Mouse (Mus musculus) liver, postnatal 0 days (tissue): ENCODE data around the gene Fam102b. TPM values are rescaled to one million over a fixed set of nuclear protein-coding genes. Genes with fewer than 3 reads are reported as not detected.

Source experiments
- ATAC-seq: fragments of 200-750 bp; cut with Nextera tagmentation; 2 replicates; pipeline ENCODE4 v1.8.0; 2017; ENCODE audit warnings: mild to moderate bottlenecking, moderate library complexity
- DNase-seq: peaks from one replicate; pipeline ENCODE4 v3.0.0-alpha.2; 2016
- H3K27ac ChIP-seq: fragments of 300-500 bp; sonication (generic); 2 replicates; pipeline ENCODE4 v1.5.1; 2014; ENCODE audit warnings: antibody characterized with exemption, moderate library complexity, mild to moderate bottlenecking, low read depth
- H3K27me3 ChIP-seq: fragments of 300-500 bp; sonication (generic); 2 replicates; pipeline ENCODE4 v1.6.1; 2014; ENCODE audit warnings: low read length, control low read depth, mixed read lengths; ENCODE audit not compliant: insufficient read depth
- H3K36me3 ChIP-seq: fragments of 300-500 bp; sonication (generic); replicated peaks from 2 replicates; pipeline ENCODE4 v1.6.1; 2014; ENCODE audit warnings: mild to moderate bottlenecking, control low read depth, low read length, moderate library complexity, mixed read lengths; ENCODE audit not compliant: insufficient read depth
- H3K4me1 ChIP-seq: fragments of 300-500 bp; sonication (generic); 2 replicates; pipeline ENCODE4 v1.6.1; 2014; ENCODE audit warnings: antibody characterized with exemption, mild to moderate bottlenecking, control low read depth; ENCODE audit not compliant: insufficient read depth
- H3K4me2 ChIP-seq: fragments of 300-500 bp; sonication (generic); 2 replicates; pipeline ENCODE4 v1.6.1; 2014; ENCODE audit warnings: low read depth, mild to moderate bottlenecking, low read length, moderate library complexity, mixed read lengths
- H3K4me3 ChIP-seq: fragments of 300-500 bp; sonication (generic); 2 replicates; pipeline ENCODE4 v1.5.1; 2014; ENCODE audit warnings: low read depth, low read length
- H3K9ac ChIP-seq: fragments of 300-500 bp; sonication (generic); replicated peaks from 2 replicates; pipeline ENCODE4 v1.6.1; 2014; ENCODE audit warnings: mild to moderate bottlenecking, moderate library complexity
- H3K9me3 ChIP-seq: fragments of 300-500 bp; sonication (generic); 2 replicates; pipeline ENCODE4 v1.6.1; 2016; ENCODE audit warnings: mild to moderate bottlenecking, control low read depth, low read length, mixed read lengths
- CTCF ChIP-seq: sonication (generic); IDR thresholded peaks from 2 replicates; pipeline ENCODE4 v1.5.1; 2016; ENCODE audit warnings: antibody characterized with exemption, low read depth
- EP300 ChIP-seq: IDR thresholded peaks from 2 replicates; pipeline ENCODE4 v1.6.1; 2016; ENCODE audit warnings: antibody characterized with exemption, low read depth, mild to moderate bottlenecking
- WGBS: fragments of 180-500 bp; shearing (Covaris S2); extraction: QIAGEN DNeasy Blood & Tissue Kit; methylation state at CpG from one replicate; pipeline ENCODE4 v1.1.7; 2014; ENCODE audit not compliant: insufficient replicate concordance; 5-methylcytosine and 5-hydroxymethylcytosine counted together
- polyA plus RNA-seq: library from polyadenylated mRNA; unstranded; fragments of >200 nt; fragmentation: Nextera tagmentation; extraction: Ambion mirVana; gene quantifications from 2 replicates; pipeline ENCODE4 v1.2.1, GENCODE M21; 2015

The Fam102b gene
- 1.9 and 2.2 TPM in 2 replicates for polyA plus RNA-seq

- Histone ChIP-seq H3K4me2 (peak within 1 kb of the TSS; percentile 97), H3K4me1 (peaks cover 12% of the 10 kb centered on the region), H3K27ac (peak within 1 kb of the TSS; percentile 66), H3K9me3 (no peaks in the 10 kb centered on the region), H3K9ac (peak within 1 kb of the TSS; percentile 73), H3K4me3 (peak within 1 kb of the TSS; percentile 61), H3K36me3 (no peaks in the 10 kb centered on the region), H3K27me3 (no peaks in the 10 kb centered on the region)
- ATAC-seq: peak; percentile 91
- peak; percentile 74 for TF ChIP-seq CTCF
- no peak for TF ChIP-seq EP300
- peak; percentile 89 for DNase-seq
- WGBS: under 1% methylated on average over 31 of the region's 54 CpGs
Observed at GRCm38 (mm10) chr3:109027515-109027987, at the start of gene Fam102b. Fam102b (minus strand) TSS chr3:109027607.

- DNase-seq: no peak
Observed at GRCm38 (mm10) chr3:109062989-109063388, 35.6 kb upstream of the Fam102b start.

GRCm38 (mm10) chr3:109062391-109062790 is 35.0 kb upstream of the Fam102b start:
- DNase-seq: no peak
- no peak for ATAC-seq
- Histone ChIP-seq H3K9ac (no peak overlapping the region), H3K36me3 (no peaks in the 10 kb centered on the region), H3K4me3 (no peak overlapping the region), H3K4me2 (no peak overlapping the region), H3K27me3 (no peaks in the 10 kb centered on the region), H3K4me1 (no peaks in the 10 kb centered on the region), H3K27ac (no peak overlapping the region), H3K9me3 (no peaks in the 10 kb centered on the region)
- WGBS: 46% methylated on average over 7 of the region's 7 CpGs
- TF ChIP-seq EP300 (no peak), CTCF (no peak)

More at GRCm38 (mm10) chr3:109062989-109063388, 35.6 kb upstream of the Fam102b start:
- Histone ChIP-seq H3K9ac (no peak overlapping the region), H3K4me2 (no peak overlapping the region), H3K27ac (no peak overlapping the region), H3K9me3 (no peaks in the 10 kb centered on the region), H3K36me3 (no peaks in the 10 kb centered on the region), H3K4me1 (no peaks in the 10 kb centered on the region), H3K27me3 (no peaks in the 10 kb centered on the region), H3K4me3 (no peak overlapping the region)
- 2% methylated on average over 6 of the region's 6 CpGs for WGBS
- ATAC-seq: no peak
- TF ChIP-seq EP300: no peak
- peak; percentile 80 for TF ChIP-seq CTCF

GRCm38 (mm10) chr3:109059903-109060302 is 32.5 kb upstream of the Fam102b start:
- WGBS: 73% methylated on average over 8 of the region's 8 CpGs

GRCm38 (mm10) chr3:109051946-109052331 is 24.5 kb upstream of the Fam102b start:
- WGBS: 58% methylated on average over 6 of the region's 6 CpGs
- 0 out of 2 replicates have a peak, but pooled peaks have one; percentile 3 for ATAC-seq

More at GRCm38 (mm10) chr3:109059903-109060302, 32.5 kb upstream of the Fam102b start:
- H3K4me2 ChIP-seq: no peak overlapping the region
- H3K27ac ChIP-seq: no peak overlapping the region
- no peak for TF ChIP-seq EP300
- no peak for TF ChIP-seq CTCF
- H3K9ac ChIP-seq: no peak overlapping the region
- no peaks in the 10 kb centered on the region for H3K36me3 ChIP-seq
- H3K27me3 ChIP-seq: no peaks in the 10 kb centered on the region
- no peak for DNase-seq
- H3K9me3 ChIP-seq: no peaks in the 10 kb centered on the region
- no peaks in the 10 kb centered on the region for H3K4me1 ChIP-seq
- ATAC-seq: no peak
- no peak overlapping the region for H3K4me3 ChIP-seq

GRCm38 (mm10) chr3:109051056-109051945 is 23.9 kb upstream of the Fam102b start:
- no peaks in the 10 kb centered on the region for H3K36me3 ChIP-seq
- H3K4me3 ChIP-seq: no peak overlapping the region
- H3K27me3 ChIP-seq: no peaks in the 10 kb centered on the region
- DNase-seq (no peak), ATAC-seq (peak; percentile 44; the same call in 1 of the 2 replicates)
- peak overlapping the region; percentile 30; the same call in 1 of the 2 replicates for H3K27ac ChIP-seq
- H3K9ac ChIP-seq: no peak overlapping the region
- H3K4me1 ChIP-seq: peaks cover 5% of the 10 kb centered on the region; the same call in 1 of the 2 replicates
- WGBS: 19% methylated on average over 11 of the region's 11 CpGs
- H3K9me3 ChIP-seq: no peaks in the 10 kb centered on the region
- peak; percentile 40 for TF ChIP-seq CTCF
- TF ChIP-seq EP300: no peak
- H3K4me2 ChIP-seq: peak overlapping the region; percentile 18; the same call in 1 of the 2 replicates

More at GRCm38 (mm10) chr3:109051946-109052331, 24.5 kb upstream of the Fam102b start:
- Histone ChIP-seq H3K4me2 (peak overlapping the region; percentile 18; the same call in 1 of the 2 replicates), H3K27me3 (no peaks in the 10 kb centered on the region), H3K9me3 (no peaks in the 10 kb centered on the region), H3K4me1 (peaks cover 5% of the 10 kb centered on the region; the same call in 1 of the 2 replicates), H3K4me3 (no peak overlapping the region), H3K36me3 (no peaks in the 10 kb centered on the region), H3K27ac (no peak overlapping the region), H3K9ac (no peak overlapping the region)
- TF ChIP-seq CTCF: no peak
- TF ChIP-seq EP300: no peak
- no peak for DNase-seq
